Mouse (Mus musculus) testis, adult 2 months (tissue): ENCODE data around the gene Dnajc27. TPM values are rescaled to one million over a fixed set of nuclear protein-coding genes. Genes with fewer than 3 reads are reported as not detected.

Source experiments
- H3K27ac ChIP-seq: fragments of 200-500 bp; 2 replicates; pipeline ENCODE4 v1.5.1; 2012; ENCODE audit warnings: low read depth, low read length; ENCODE audit not compliant: control insufficient read depth, insufficient read depth
- H3K27me3 ChIP-seq: fragments of 200-500 bp; 2 replicates; pipeline ENCODE4 v1.6.1; 2012; ENCODE audit warnings: mild to moderate bottlenecking, low read length, moderate library complexity; ENCODE audit not compliant: control insufficient read depth, insufficient read depth
- H3K36me3 ChIP-seq: fragments of 200-500 bp; 2 replicates; pipeline ENCODE4 v1.6.1; 2012; ENCODE audit warnings: mild to moderate bottlenecking, low read length; ENCODE audit not compliant: control insufficient read depth, insufficient read depth
- H3K4me1 ChIP-seq: fragments of 200-500 bp; 2 replicates; pipeline ENCODE4 v1.6.1; 2012; ENCODE audit warnings: low read length; ENCODE audit not compliant: control insufficient read depth, insufficient read depth
- H3K4me3 ChIP-seq: fragments of 200-500 bp; 2 replicates; pipeline ENCODE4 v1.5.1; 2012; ENCODE audit warnings: low read depth, mild to moderate bottlenecking, low read length, moderate library complexity, mixed read lengths; ENCODE audit not compliant: control insufficient read depth
- CTCF ChIP-seq: fragments of 200-500 bp; IDR thresholded peaks from 2 replicates; pipeline ENCODE4 v1.5.1; 2012; ENCODE audit warnings: low read depth, mild to moderate bottlenecking, inconsistent platforms, low read length, moderate library complexity; ENCODE audit not compliant: control insufficient read depth, insufficient read depth, insufficient replicate concordance
- POLR2A ChIP-seq: fragments of 200-500 bp; IDR thresholded peaks from 2 replicates; pipeline ENCODE4 v1.6.1; 2012; ENCODE audit warnings: low read depth, mild to moderate bottlenecking, inconsistent platforms, low read length, moderate library complexity; ENCODE audit not compliant: control insufficient read depth
- polyA plus RNA-seq: library from polyadenylated mRNA; depleted of rRNA; stranded (reverse); fragments of >200 nt; gene quantifications from 2 replicates; pipeline ENCODE4 v1.2.3, GENCODE M21; 2012; rRNA removed

Dnajc27 gene
- polyA plus RNA-seq: 97.8 and 99.1 TPM in 2 replicates

GRCm38 (mm10) chr12:4082132-4083001, at the start of gene Dnajc27:
Dnajc27 (plus strand) TSS chr12:4082583.
- H3K36me3 ChIP-seq: peaks cover 2% of the 10 kb centered on the region
- H3K4me3 ChIP-seq: peak within 1 kb of the TSS; percentile 87
- TF ChIP-seq POLR2A: peak; percentile 88
- no peak for TF ChIP-seq CTCF
- peaks cover 3% of the 10 kb centered on the region; the same call in 1 of the 2 replicates for H3K4me1 ChIP-seq
- no peaks in the 10 kb centered on the region for H3K27me3 ChIP-seq
- peak within 1 kb of the TSS; percentile 95 for H3K27ac ChIP-seq

GRCm38 (mm10) chr12:4036157-4036556, 46.2 kb upstream of the Dnajc27 start:
- H3K4me1 ChIP-seq: peaks cover 12% of the 10 kb centered on the region
- TF ChIP-seq CTCF: no peak
- TF ChIP-seq POLR2A: no peak
- no peaks in the 10 kb centered on the region for H3K27me3 ChIP-seq
- no peak overlapping the region for H3K27ac ChIP-seq
- H3K36me3 ChIP-seq: no peaks in the 10 kb centered on the region
- H3K4me3 ChIP-seq: no peak overlapping the region

- TF ChIP-seq POLR2A (no peak), CTCF (no peak)
- H3K36me3 ChIP-seq: no peaks in the 10 kb centered on the region
- no peaks in the 10 kb centered on the region for H3K27me3 ChIP-seq
- H3K27ac ChIP-seq: no peak overlapping the region
- H3K4me3 ChIP-seq: no peak overlapping the region
- peaks cover 12% of the 10 kb centered on the region for H3K4me1 ChIP-seq
Measured at GRCm38 (mm10) chr12:4037511-4037910, 44.9 kb upstream of the Dnajc27 start.

GRCm38 (mm10) chr12:4038061-4039041, 44.0 kb upstream of the Dnajc27 start, which contains the start of gene Efr3b:
Efr3b (minus strand) TSS chr12:4038915.
- no peaks in the 10 kb centered on the region for H3K27me3 ChIP-seq
- no peak within 1 kb of the TSS for H3K27ac ChIP-seq
- no peaks in the 10 kb centered on the region for H3K36me3 ChIP-seq

GRCm38 (mm10) chr12:4039046-4039445, 43.3 kb upstream of the Dnajc27 start:
- Histone ChIP-seq H3K4me3 (peak overlapping the region; percentile 50), H3K27ac (no peak overlapping the region), H3K4me1 (peaks cover 6% of the 10 kb centered on the region), H3K36me3 (no peaks in the 10 kb centered on the region), H3K27me3 (no peaks in the 10 kb centered on the region)
- no peak for TF ChIP-seq POLR2A
- TF ChIP-seq CTCF: no peak

More at GRCm38 (mm10) chr12:4038061-4039041, 44.0 kb upstream of the Dnajc27 start, which contains the start of gene Efr3b:
- H3K4me3 ChIP-seq: peak within 1 kb of the TSS; percentile 50
- H3K4me1 ChIP-seq: peaks cover 9% of the 10 kb centered on the region
- no peak for TF ChIP-seq POLR2A
- TF ChIP-seq CTCF: no peak

- TF ChIP-seq CTCF (no peak), POLR2A (no peak)
- H3K27ac ChIP-seq: no peak overlapping the region
- no peak overlapping the region for H3K4me3 ChIP-seq
- H3K36me3 ChIP-seq: no peaks in the 10 kb centered on the region
- H3K4me1 ChIP-seq: peaks cover 6% of the 10 kb centered on the region
- H3K27me3 ChIP-seq: no peaks in the 10 kb centered on the region
Measured at GRCm38 (mm10) chr12:4042411-4042810, 40.0 kb upstream of the Dnajc27 start.
